Mouse (Mus musculus) mouse embryonic stem cell (cell line): ENCODE data around the gene Rapgef1.
"Not testable (repeated sequence)": the region's sequence is repeated elsewhere in the genome, so short reads cannot be mapped to it uniquely, and the experiment has no call there.

Experiments used
- in situ Hi-C, 2 experiments: fragments of 300-500 bp; cut with MboI; formaldehyde crosslinking; loops; 1 replicate in 1 of 2; 3 replicates in 1 of 2; pipeline ENCODE4 v1.14.3; 2019 to 2020; ENCODE audit warnings: low sequenced_read_pairs in 2 of 2, low pct_unique_long_range_greater_than_20kb in 1 of 2, mixed read lengths in 1 of 2; ENCODE audit not compliant: unreplicated experiment in 1 of 2

Gene Rapgef1

DNA sequence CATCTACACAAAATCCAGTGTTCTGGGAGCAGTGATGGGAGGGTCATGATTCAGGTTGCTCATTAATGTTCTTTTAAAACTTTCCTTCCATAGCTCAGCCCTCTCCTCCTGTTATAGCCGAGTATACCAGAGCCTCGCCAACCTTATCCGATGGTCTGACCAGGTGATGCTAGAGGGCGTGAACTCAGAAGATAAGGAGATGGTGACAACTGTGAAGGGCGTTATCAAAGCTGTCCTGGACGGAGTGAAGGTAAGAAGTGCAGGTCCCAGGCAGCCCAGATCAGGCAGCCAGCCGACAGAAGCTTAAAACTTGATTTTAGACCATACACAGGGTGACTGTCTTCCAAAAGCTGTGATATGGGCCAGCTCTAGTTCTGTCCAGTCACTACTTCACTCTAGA is 69.5 kb downstream of the Rapgef1 start:
- in situ Hi-C loops = no loop called here

DNA sequence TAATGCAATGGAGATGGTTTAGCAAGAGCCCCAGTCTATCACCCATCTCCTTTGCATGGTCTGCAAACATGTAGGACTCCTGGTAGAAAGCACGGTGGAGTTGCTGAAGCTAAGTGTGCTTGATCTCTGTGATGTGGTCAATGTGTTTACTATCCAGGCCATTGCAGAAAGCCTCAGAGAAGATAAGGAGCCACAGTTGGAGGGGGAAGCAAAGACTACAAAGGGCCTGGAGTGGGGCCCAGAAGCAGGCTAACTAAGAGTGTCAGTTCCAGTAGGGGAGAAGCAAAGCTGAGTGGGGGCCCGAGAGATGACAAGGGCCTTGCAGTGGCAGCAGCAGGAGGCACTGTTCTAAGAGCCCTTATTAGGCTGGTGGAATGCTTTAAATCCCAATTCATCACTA is 70.0 kb downstream of the Rapgef1 start:
- in situ Hi-C loops = no loop called here

DNA sequence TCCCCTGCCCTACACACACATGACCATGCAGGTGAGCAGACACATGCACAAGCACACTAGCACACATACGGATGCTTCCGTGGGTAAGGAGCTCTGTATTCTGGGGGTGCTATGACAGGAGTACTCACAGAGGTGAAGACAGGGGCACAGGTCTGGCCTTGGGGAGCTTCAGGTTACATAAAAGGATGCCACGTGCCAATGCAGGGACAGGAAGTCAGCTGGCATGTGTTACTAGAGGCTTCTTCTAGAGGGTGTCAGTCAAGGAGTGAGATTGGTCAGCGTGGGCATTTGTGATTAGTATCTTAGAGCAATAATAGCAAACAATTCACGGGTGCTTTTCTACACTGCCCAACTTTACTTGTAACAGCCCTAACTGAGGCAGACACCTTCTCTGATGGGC is 71.5 kb downstream of the Rapgef1 start:
- in situ Hi-C loops = no loop called here

DNA sequence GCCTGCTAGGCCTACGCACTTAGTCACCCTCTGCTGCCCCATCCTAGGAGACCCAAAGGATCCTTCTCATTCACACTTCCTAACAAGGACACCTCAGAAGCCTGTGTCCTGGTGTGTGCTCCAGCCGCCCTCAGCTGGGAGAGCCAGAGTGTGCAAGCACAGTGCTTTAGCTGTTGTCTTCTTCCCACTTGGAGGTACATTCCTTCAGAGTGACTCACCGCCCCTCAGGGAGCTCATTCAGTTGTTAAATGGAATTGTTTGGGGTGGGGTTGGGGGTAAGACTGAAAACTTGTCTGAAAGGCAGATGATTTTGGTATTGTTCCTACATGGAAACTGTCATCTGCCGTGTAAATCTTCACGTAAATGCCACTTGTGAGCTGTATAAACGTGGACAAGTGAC is 72.0 kb downstream of the Rapgef1 start:
- in situ Hi-C loops = no loop called here

DNA sequence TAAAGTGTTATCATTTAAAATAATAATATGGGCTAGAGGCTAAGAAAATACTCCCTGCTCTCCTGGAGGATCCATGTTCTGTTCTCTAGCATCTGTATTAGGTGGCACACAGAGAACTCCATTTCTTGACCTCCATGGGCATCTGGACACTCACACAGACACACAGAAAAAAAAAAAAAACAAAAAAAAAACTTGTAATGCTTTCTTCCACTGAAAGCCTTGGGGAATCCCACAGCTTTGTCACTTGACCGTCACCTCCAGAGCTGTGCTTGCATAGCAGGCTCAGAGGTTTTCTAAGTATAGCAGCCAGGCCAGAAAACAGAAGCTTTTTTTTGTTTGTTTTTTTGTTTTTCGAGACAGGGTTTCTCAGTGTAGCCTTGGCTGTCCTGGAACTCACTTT is 72.7 kb downstream of the Rapgef1 start:
- in situ Hi-C loops = no loop called here

DNA sequence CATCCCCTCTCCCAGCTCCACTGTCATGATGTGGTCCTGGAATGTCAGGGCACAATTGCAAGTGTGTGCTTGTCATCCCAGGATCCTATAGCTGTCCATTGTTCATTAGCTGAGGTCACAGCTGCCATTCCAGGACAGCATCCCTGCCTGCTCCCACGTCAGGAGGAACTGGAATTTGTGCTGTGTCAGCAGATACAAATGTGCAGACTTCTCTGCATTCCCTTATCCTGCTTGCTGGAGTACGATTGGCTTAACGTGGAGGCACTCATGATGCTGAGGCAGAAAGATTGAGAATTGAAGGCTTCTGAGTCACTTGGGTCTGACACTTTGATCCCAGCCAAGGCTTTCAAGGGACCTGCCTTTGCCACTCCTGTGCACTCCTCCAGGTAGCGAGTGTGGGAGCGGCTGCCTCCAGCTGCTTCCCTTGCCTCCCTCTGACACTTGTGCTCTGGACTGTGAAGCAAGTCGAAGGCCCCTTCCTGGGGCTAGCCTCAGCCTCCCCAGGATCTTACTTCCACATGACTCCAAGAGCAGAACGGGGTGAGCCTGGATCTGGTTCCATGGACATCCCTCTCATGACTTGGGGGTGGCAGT is 76.8 kb downstream of the Rapgef1 start:
- in situ Hi-C loops = no loop called here

DNA sequence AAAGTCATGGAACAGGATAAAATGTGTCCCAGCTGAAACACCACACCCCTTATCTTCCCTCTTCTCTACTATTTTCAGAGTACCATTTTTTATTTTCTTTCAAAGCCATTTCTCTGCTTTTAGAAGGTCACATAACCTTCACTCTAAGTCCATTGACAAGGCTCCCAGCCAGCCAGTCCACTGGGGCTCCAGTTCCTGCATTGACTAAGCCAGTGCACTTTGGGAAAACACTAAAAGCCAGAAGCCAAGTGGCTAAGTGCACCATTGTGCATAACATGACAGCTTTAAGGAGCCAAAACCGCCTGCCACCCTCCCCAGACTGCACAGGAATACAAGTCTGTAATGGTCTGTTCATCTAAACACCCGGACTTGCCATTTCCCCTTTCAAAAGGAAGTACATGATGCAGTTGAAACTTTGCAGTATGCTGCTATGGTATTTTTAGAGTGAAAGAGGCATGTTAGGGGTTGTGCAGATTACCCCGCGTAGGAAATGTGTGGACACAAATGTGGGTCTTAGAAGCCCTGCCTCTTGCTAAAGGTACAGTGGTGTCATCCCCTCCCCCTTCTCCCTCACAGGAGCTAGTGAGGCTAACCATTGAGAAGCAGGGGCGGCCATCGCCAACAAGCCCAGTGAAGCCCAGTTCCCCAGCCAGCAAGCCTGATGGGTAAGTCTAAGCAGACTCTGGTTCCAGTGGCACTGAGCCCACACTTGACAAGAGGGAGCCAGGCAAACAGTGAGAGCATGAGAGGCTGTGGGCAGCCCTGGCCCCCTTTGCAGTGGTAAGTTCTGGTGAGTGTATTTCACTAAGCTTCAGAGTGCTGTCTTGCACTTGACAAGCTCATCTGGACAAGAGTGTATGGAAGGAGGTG is 79.1 kb downstream of the Rapgef1 start:
- in situ Hi-C loops = no loop called here

DNA sequence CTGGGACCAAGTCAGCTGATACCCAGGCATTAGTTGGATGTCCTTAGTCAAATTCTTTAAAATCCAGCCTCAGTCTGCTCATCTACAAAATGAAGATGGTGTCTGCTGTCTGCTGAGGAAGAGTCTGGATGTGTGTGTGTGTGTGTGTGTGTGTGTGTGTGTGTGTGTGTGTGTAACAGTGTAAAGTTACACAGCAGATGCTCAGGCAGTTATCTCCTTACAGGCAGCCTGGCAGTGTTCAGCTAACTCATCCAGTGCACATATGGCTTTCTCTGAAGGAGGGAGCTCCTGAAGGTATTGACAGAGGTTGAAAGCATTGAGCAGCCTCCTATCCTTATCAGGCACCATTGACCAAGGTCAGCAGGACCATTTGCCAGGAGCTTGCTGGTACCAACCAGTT is 81.4 kb downstream of the Rapgef1 start:
- in situ Hi-C loops = no loop called here

DNA sequence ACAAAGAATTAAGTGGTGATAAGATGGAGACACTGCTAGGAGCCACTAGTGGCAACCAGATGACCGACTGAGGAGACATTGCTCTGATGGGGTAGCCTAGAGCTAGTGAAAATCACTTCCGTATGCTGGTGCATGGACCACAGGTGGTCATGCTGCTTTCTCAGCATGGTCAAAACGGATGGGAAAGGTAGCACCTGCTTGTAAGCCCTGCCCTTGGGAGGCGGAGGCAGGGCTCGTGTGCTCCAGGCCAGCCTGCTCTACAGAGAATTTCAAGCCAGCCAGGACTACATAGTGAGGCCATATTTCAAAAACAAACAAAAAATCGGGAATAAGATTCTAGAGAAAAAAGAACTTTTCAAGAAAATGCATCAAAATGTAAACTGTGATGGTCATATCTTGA is 81.9 kb downstream of the Rapgef1 start:
- in situ Hi-C loops = no loop called here

DNA sequence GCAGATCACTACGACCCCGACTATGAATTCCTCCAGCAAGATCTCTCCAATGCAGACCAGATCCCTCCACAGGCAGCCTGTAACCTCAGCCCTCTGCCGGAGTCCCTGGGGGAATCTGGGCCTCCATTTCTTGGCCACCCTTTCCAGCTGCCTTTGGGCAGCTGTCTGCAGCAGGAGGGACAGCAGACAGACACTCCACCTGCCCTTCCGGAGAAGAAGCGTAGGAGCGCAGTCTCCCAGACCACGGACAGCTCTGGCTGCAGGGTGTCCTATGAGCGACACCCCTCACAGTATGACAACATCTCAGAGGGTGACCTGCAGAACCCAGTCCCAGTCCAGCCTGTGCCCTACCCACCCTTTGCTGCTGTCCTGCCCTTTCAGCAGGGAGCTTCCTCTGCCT is 82.7 kb downstream of the Rapgef1 start:
- in situ Hi-C loops = no loop called here

DNA sequence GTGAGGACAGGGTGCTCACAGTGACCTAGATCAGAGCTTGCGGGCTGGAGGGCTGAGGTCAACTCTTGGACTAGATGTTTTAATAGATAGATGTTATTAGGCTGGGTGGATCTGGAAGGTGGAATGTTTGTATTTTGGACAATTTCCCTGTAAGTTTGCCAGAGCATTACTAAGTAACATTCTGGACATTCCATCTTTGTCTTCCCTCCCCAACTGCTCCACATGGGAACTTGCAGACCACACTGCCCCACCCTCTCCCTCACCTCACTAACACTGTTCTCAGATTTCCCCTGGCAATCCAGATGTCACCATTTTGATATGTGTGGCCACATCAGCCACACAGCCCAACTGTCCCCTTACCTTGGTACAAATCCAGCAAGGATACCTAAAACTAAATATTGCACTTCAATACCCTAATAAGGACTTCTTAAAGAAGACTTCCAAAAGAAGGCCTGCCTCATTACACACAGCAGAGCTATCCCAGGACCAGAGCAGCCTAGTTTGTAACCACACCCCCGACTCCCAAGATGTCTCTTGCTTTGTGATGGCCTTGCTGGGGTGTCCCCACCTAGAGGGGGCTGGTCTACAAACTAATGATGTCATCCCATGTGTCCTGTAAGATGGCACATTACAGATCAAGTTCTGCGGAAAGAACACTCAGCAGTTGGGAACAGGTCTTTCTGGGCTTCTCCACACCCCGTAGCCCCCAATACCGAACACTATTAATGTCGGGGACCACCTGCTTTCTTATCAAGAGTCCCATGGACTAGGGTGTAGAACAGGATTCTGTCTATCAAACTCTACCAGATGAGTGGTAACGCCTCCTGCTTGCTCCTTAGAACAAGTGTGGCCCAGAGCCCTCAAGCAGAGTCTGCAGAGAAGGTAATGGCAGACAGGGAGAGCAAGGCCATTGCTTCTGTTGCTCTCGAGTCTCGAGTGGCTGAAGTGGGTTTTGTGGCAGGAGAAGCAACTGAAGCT is 83.9 kb downstream of the Rapgef1 start:
- in situ Hi-C loops = no loop called here

DNA sequence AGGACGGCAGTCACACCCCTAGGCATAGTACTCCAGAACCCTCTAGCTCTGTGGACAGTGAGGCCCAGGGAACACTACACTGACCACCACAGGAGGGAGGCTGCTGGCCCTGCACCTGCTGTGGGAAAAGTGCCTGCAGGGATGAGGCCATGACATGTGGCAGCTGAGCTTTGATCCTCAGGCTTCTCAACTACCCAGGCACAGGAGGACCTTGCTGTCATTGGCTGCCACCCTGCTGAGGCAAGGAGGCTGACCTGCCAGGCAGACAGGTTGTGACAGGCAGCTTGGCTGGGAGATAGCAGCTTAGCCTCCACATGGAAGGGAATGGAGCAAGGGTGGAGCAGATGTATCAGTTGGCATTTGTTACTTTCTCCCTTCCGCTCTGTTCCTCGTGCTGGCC is 86.0 kb downstream of the Rapgef1 start:
- in situ Hi-C loops = no loop called here

DNA sequence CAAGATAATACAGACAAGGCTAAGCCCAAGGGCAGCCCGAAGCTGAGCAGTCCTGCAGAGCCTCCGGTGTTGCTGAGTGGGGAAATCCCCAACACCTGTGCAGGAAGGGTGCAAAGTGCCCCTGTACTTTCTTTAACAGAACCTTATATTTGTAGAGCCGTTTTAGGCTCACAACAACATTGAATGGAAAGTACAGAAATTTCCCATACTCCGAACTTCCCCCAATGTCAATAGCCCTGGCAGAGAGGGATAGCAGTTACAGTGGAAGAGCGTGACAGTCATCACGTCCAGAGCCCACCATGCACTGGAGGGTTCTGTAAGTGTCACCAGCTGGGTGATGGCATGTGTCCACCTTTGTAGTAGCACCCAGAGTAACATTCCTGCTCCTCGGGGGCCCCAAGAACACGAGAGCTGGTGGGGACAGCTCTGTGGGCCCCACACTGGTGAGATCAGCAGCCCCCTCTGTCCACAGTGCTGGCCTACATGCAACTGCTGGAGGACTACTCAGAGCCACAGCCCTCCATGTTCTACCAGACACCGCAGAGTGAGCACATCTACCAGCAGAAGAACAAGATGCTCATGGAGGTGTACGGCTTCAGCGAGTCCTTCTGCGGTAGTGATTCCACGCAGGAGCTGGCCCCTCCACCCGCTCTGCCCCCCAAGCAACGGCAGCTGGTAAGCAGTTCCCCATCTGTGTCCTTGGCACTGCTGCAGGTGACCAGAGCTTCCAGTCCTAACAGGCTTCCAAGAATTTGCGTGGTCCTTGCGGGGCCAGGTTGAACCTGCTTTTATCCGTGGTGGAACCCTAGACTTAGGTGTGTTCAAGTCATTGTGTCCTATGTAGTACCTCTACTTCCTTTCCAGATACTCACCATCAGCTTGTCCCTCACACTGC is 87.5 kb downstream of the Rapgef1 start:
- in situ Hi-C loops = no loop called here

DNA sequence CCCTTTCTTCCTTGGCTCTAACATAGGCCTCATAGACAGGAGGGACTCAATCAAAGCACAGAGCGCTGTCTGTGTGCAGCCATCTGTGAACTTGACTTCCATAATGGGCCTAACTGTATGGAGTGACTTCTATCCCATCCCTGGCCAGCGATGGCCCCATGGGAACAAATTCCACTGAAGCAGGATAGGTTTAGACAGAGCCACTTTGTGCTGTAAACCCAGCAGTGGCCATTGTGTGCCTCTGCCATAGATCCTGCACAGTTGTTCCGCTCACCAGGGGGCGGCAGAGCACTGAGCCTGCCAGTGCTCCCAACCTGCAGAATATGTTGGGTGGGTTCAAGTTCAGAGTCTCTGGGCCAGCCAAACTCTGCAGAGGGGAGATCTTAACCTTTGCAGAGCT is 88.2 kb downstream of the Rapgef1 start:
- in situ Hi-C loops = no loop called here

DNA sequence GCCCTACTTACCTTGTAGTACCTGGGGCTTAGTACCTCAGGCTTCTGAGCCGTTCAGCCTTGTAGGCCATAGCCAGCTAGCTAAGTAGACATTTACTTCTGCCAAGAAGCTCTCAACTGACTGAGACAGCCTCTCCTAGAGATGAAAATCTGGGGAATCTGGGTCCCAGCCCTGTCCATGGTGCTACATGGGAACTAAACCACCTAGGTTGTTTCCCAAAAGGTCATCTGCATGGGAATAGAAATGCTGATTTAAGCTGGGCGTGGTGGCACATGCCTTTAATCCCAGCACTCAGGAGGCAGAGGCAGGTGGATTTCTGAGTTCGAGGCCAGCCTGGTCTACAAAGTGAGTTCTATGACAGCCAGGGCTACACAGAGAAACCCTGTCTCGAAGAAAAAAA is 88.7 kb downstream of the Rapgef1 start:
- in situ Hi-C loops = not testable (repeated sequence)

DNA sequence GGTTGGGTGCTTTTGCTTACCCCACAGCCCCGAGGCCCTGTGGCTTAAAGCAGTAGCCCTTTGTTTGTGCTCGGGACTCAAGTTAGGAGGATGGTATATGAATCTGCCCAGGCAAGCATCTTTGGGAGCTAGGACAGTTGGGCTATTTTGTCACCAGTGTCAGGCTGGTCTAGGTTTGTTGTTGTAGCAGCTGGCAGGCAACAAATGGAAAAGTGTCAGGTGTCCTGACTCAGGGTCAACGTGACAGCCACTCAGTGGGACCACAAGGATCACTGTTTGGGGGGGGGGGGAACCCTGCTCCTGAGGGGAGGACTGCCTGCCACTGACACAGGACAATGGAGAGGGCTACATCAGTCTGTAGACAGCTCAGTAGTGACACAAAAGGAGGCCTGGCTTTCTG is 91.5 kb downstream of the Rapgef1 start:
- in situ Hi-C loops = no loop called here

DNA sequence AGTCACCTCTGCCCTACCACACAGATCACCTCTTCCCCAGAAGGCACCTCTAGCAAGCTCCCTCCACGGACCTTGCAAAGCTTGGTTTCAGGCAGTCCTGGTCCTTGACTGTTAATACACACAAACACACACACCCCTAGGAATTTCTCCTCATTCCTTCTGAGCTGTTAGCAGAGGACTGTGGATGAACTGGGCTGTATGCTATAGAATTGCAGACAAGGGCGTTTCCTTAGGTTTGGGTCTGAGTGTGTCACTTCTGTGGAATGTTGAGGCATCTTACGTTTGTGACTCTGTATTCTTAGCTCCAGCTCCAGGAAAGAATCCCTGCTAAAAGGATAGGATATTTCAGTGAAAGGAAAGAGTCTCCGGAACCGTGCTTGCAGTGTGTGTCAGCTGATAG is 92.4 kb downstream of the Rapgef1 start:
- in situ Hi-C loops = no loop called here

DNA sequence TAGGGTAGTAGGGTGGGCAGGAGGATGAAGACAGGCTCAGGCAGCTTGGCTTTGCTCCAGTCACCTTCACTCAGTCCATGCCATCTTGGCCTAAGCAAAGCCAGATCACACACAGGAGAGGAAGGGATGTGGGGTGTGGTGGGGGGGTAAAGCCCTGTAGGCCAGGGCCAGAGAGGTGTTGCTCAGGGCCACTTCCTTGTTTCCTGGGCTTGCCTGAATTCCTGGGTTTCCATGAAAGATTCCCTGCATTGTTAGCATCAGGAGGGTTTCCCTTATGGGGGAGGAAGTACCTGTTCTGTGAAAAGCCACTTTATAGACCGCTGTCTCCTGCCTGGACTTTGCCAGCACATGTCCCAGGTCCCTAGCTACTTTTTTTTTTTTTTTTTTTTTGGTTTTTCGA is 94.0 kb downstream of the Rapgef1 start:
- in situ Hi-C loops = no loop called here
